Mouse (Mus musculus) Patski (cell line): ENCODE data around the gene Gm20388. TPM values are rescaled to one million over a fixed set of nuclear protein-coding genes. Genes with fewer than 3 reads are reported as not detected.
A peak's percentile ranks its signal among the peaks of the same experiment; 100 is the strongest.
"Not testable (repeated sequence)": the region's sequence is repeated elsewhere in the genome, so short reads cannot be mapped to it uniquely, and the experiment has no call there.

Source experiments
- ATAC-seq: fragments of 100-300 bp; one replicate; pipeline ENCODE4 v1.8.0; 2021
- CTCF ChIA-PET: fragments of 350-600 bp; sonication (Branson Sonifier 250); formaldehyde crosslinking; loops from one replicate; lab custom pipeline; 2022; ENCODE audit warnings: inconsistent platforms; lab: Charles Lee
- POLR2A ChIA-PET: fragments of 350-600 bp; sonication (Branson Sonifier 250); formaldehyde crosslinking; loops from one replicate; lab custom pipeline; 2022; ENCODE audit warnings: antibody characterized with exemption, inconsistent platforms; lab: Charles Lee
- DNase-seq: peaks from one replicate; pipeline ENCODE4 v3.0.0-alpha.2; 2011; ENCODE audit warnings: low read depth, low spot score
- H3K27me3 ChIP-seq: fragments of 371-371 bp; one replicate; pipeline ENCODE4 v1.5.1; 2021
- CTCF ChIP-seq: fragments of 100-300 bp; IDR thresholded peaks from one replicate; pipeline ENCODE4 v1.5.1; 2021
- in situ Hi-C: fragments of 300-500 bp; cut with MboI; formaldehyde crosslinking; loops from 3 replicates; pipeline ENCODE4 v1.11.1; 2018; ENCODE audit warnings: low pct_unique_long_range_greater_than_20kb, mixed read lengths
- polyA plus RNA-seq: library from polyadenylated mRNA; unstranded; gene quantifications from one replicate; pipeline ENCODE4 v1.2.3, GENCODE M21; 2021

Gm20388 gene
- polyA plus RNA-seq, 1 experiment from 2014 or later = 86.7 TPM

- no peak for TF ChIP-seq CTCF
- ChIA-PET POLR2A (interaction anchor here (0.6 to 1.2 kb wide), 3 partner anchors 9 to 14 kb away, joined by 3 read pairs; no protein-coding TSS in a partner anchor), CTCF (interaction anchor here (0.9 to 2.8 kb wide), 3 partner anchors 10 to 21 kb away, joined by 3 to 7 read pairs (median 5); no protein-coding TSS in a partner anchor)
- peak; percentile 85 for DNase-seq
- in situ Hi-C loops = loop anchor here (5.0 kb wide), 1 partner anchor 305 kb away; no protein-coding TSS in a partner anchor
- H3K27me3 ChIP-seq = no peaks in the 10 kb centered on the region
- peak; percentile 82 for ATAC-seq
Observed at GRCm38 (mm10) chr8:123212321-123213117, 3301.9 kb downstream of the Gm20388 start, which contains the start of the genes Chmp1a and Spata33. Chmp1a (minus strand) TSS chr8:123212763. Spata33 (plus strand) TSS chr8:123212832.

DNA sequence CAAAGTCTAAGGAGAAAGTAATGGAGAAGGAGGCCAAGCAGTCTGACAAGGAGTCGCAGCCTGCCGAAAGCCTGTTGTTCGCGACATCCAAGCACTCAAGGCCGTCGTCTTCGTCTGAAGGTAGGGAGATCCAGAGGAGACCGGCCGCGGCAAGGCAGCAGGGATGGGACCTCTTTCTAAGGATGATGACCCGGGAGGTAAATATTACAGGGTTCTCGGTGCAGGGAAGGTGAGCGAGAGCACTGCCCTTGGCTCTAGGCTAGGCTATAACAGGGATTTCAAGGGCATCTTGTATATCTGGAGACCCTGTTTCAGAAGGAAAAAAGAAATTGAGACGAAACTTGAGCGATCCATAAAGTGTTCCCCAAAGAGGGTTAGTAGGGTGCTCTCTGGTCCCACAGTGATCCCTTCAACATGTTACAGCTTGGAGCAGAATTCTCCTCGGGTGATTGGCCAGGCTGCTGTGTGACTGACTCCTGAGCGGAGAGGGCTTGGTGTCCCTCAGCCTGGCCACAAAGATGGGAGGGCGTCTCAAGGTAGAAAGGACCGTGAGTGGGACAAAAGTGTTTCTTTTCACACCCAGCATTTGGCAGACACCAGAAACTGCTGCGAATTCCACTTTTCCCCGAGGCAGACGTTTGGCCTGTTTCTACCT lies 3302.6 kb downstream of the Gm20388 start:
- no peak for TF ChIP-seq CTCF
- in situ Hi-C loops = loop anchor here (5.0 kb wide), 1 partner anchor 306 kb away; no protein-coding TSS in a partner anchor
- DNase-seq (no peak), ATAC-seq (peak; percentile 33)
- ChIA-PET POLR2A (interaction anchor here (0.9 to 1.1 kb wide), 2 partner anchors 15 to 166 kb away, joined by 3 read pairs; no protein-coding TSS in a partner anchor), CTCF (interaction anchor here (0.9 to 2.8 kb wide), 3 partner anchors 11 to 20 kb away, joined by 3 to 7 read pairs (median 5); no protein-coding TSS in a partner anchor)
- H3K27me3 ChIP-seq = no peaks in the 10 kb centered on the region

DNA sequence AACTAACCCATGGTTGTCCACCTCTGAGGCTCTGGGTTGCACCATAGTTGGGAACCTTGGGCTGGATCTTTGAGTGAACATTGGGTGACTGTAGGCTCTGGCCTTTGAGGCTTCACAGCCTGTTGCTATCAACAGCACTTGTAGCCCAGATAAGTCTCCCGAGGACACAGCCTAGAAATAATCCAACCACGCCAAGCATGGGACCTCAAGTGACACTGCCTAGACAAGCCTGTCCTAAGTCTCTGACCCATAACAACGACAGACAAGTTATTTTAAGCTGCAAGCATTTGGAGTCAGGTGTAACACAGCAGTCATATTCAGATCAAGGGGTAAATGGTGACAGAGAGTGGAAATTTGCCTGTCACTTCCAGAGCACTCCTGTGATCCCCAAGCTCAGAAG lies 3304.8 kb downstream of the Gm20388 start:
- in situ Hi-C loops = no loop called here
- no peak for ATAC-seq
- TF ChIP-seq CTCF = no peak
- no peaks in the 10 kb centered on the region for H3K27me3 ChIP-seq
- DNase-seq = no peak
- POLR2A ChIA-PET = no interaction called here
- CTCF ChIA-PET = no interaction called here

GRCm38 (mm10) chr8:123220917-123221316 lies 3310.3 kb downstream of the Gm20388 start:
- ChIA-PET POLR2A (interaction anchor here (0.9 kb wide), 1 partner anchor 9 kb away, joined by 3 read pairs; the partner anchor contains the start of genes Chmp1a and Spata33), CTCF (no interaction called here)
- peak; percentile 41 for DNase-seq
- H3K27me3 ChIP-seq = no peaks in the 10 kb centered on the region
- ATAC-seq = peak; percentile 41
- TF ChIP-seq CTCF = no peak
- in situ Hi-C loops = no loop called here

GRCm38 (mm10) chr8:123224278-123225266 lies 3313.9 kb downstream of the Gm20388 start, which contains the start of gene Cdk10:
Cdk10 (plus strand) TSS chr8:123224842.
- POLR2A ChIA-PET = interaction anchor here (0.6 to 1.4 kb wide), 4 partner anchors 10 to 30 kb away, joined by 3 to 13 read pairs (median 4); partner anchors contain the start of gene Vps9d1
- H3K27me3 ChIP-seq = no peaks in the 10 kb centered on the region
- ATAC-seq (peak; percentile 28), DNase-seq (peak; percentile 48)
- CTCF ChIA-PET = no interaction called here
- in situ Hi-C loops = no loop called here
- TF ChIP-seq CTCF = no peak

GRCm38 (mm10) chr8:123228416-123228815 lies 3317.8 kb downstream of the Gm20388 start:
- DNase-seq (no peak), ATAC-seq (no peak)
- ChIA-PET POLR2A (no interaction called here), CTCF (no interaction called here)
- in situ Hi-C loops = no loop called here
- no peaks in the 10 kb centered on the region for H3K27me3 ChIP-seq
- no peak for TF ChIP-seq CTCF

GRCm38 (mm10) chr8:123230326-123230725 lies 3319.7 kb downstream of the Gm20388 start:
- in situ Hi-C loops, POLR2A ChIA-PET, DNase-seq, ATAC-seq, CTCF ChIA-PET, H3K27me3 ChIP-seq: not testable (repeated sequence)

- TF ChIP-seq CTCF = no peak
- no peaks in the 10 kb centered on the region for H3K27me3 ChIP-seq
- ChIA-PET CTCF (no interaction called here), POLR2A (no interaction called here)
- ATAC-seq (no peak), DNase-seq (no peak)
- in situ Hi-C loops = no loop called here
Observed at GRCm38 (mm10) chr8:123231742-123232141, 3321.1 kb downstream of the Gm20388 start.

DNA sequence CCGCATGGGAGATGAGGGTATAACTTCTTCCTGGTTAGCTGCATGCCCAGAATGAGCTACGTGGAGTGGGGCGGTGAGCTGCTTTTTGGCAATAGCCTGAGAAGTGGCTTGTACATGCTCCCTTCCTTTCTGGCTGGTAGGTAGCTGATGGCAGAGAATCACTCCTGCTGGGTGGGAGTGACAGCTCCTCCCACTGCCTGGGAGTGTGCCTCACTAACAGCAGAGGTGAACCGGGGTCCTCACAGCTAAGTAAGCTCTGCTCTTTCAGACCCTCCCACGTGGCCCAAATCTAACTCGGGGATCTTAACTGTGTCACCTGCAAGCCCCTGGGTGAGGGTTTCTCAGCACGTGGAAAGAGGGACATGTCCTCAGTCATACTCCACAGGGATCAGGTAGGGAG lies 3321.9 kb downstream of the Gm20388 start:
- in situ Hi-C loops = no loop called here
- ChIA-PET POLR2A (no interaction called here), CTCF (no interaction called here)
- ATAC-seq = no peak
- H3K27me3 ChIP-seq = no peaks in the 10 kb centered on the region
- no peak for TF ChIP-seq CTCF
- DNase-seq = no peak
